Mouse (Mus musculus) heart, postnatal 0 days (tissue): ENCODE results near the gene Adamtsl1.

Experiments
- CTCF ChIP-seq: IDR thresholded peaks from 2 replicates; pipeline ENCODE4 v1.5.1; 2016; ENCODE audit warnings: antibody characterized with exemption, control low read depth, low read depth
- EP300 ChIP-seq: IDR thresholded peaks from 2 replicates; pipeline ENCODE4 v1.6.1; 2016; ENCODE audit warnings: antibody characterized with exemption, low read depth

DNA sequence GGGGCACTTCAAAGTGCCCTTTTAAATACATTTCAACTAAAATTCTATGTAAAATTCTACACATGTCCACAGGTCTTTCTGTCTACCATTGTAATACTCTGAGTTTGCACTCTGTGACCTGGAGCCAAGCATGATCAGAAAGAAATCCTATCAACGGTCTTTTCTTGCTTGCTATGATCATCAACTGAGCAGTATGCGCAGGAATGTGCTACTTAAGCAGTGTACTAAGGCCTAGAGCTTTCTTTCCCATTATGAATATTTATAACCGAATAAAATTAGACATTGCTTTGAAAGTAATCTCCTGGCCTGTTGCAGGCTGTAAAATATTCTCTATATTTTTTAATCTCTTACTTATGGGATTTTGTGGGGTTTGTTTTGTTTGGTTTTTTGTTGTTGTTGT, 248.7 kb downstream of the Adamtsl1 start:
- TF ChIP-seq CTCF (no peak), EP300 (no peak)
